Mouse (Mus musculus) embryonic fibroblast, embryonic 13.5 days (primary cell): ENCODE results near the gene Rgs6. TPM values are rescaled to one million over a fixed set of nuclear protein-coding genes. Genes with fewer than 3 reads are reported as not detected.

Source experiments
- H3K27ac ChIP-seq: 2 replicates; pipeline ENCODE4 v1.5.1; 2012; ENCODE audit warnings: low read length, control low read depth, inconsistent platforms; ENCODE audit not compliant: insufficient read depth
- H3K4me1 ChIP-seq: 2 replicates; pipeline ENCODE4 v1.6.1; 2011; ENCODE audit warnings: low read length; ENCODE audit not compliant: control insufficient read depth, insufficient read depth
- H3K4me3 ChIP-seq: 2 replicates; pipeline ENCODE4 v1.5.1; 2011; ENCODE audit warnings: mild to moderate bottlenecking, control low read depth, low read length; ENCODE audit not compliant: insufficient read depth
- CTCF ChIP-seq: IDR thresholded peaks from 2 replicates; pipeline ENCODE4 v1.5.1; 2011; ENCODE audit warnings: mild to moderate bottlenecking, control low read depth, low read length, moderate library complexity, borderline replicate concordance; ENCODE audit not compliant: insufficient read depth
- POLR2A ChIP-seq: IDR thresholded peaks from 2 replicates; pipeline ENCODE4 v1.6.1; 2011; ENCODE audit warnings: low read depth, mild to moderate bottlenecking, control low read depth, low read length, moderate library complexity
- polyA plus RNA-seq: library from polyadenylated mRNA; stranded (reverse); fragments of >200 nt; gene quantifications from 2 replicates; pipeline ENCODE4 v1.2.4, GENCODE M21; 2011; ENCODE audit warnings: low read depth; ENCODE audit not compliant: missing spikeins, insufficient read length

Rgs6 gene
- polyA plus RNA-seq, 1 experiment: 3.0 TPM

- Histone ChIP-seq H3K27ac (no peak overlapping the region), H3K4me1 (no peaks in the 10 kb centered on the region; the same call in 1 of the 2 replicates)
Measured at GRCm38 (mm10) chr12:83127955-83128354, 539.9 kb downstream of the Rgs6 start.

GRCm38 (mm10) chr12:83128606-83129005, 540.5 kb downstream of the Rgs6 start:
- H3K4me3 ChIP-seq: no peak overlapping the region
- H3K4me1 ChIP-seq: no peaks in the 10 kb centered on the region; the same call in 1 of the 2 replicates
- no peak overlapping the region for H3K27ac ChIP-seq
- no peak for TF ChIP-seq POLR2A
- TF ChIP-seq CTCF: no peak

More at GRCm38 (mm10) chr12:83127955-83128354, 539.9 kb downstream of the Rgs6 start:
- H3K4me3 ChIP-seq: no peak overlapping the region
- TF ChIP-seq CTCF (no peak), POLR2A (no peak)

DNA sequence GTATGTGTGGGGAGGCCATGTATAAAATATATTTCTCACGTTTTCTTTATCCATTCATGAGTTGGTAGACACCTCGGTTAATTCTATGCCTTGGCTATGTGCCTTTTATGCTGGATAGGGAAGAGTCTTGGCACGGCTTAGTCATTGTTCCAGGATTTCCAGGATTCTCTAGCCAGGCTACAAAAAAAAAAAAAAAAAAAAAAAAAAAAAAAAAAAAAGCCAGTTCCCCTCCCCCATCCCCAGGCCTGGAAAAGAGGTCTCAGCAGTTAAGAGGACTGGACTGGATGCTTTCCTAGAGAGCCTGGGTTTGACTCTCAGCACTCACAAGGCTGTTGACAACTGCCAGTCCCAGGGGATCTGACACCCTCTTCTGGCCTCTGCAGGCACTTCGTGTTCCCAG, 543.3 kb downstream of the Rgs6 start:
- TF ChIP-seq CTCF (no peak), POLR2A (no peak)
- Histone ChIP-seq H3K27ac (no peak overlapping the region), H3K4me3 (no peak overlapping the region), H3K4me1 (no peaks in the 10 kb centered on the region)

- TF ChIP-seq CTCF (no peak), POLR2A (no peak)
- no peak overlapping the region for H3K4me3 ChIP-seq
- H3K4me1 ChIP-seq: no peaks in the 10 kb centered on the region
- no peak overlapping the region for H3K27ac ChIP-seq
Measured at GRCm38 (mm10) chr12:83133827-83134226, 545.7 kb downstream of the Rgs6 start.

GRCm38 (mm10) chr12:83136031-83136430, 547.9 kb downstream of the Rgs6 start:
- no peaks in the 10 kb centered on the region for H3K4me1 ChIP-seq
- no peak overlapping the region for H3K4me3 ChIP-seq
- no peak for TF ChIP-seq POLR2A
- TF ChIP-seq CTCF: no peak
- H3K27ac ChIP-seq: no peak overlapping the region

- Histone ChIP-seq H3K27ac (no peak overlapping the region), H3K4me3 (no peak overlapping the region), H3K4me1 (no peaks in the 10 kb centered on the region)
- no peak for TF ChIP-seq CTCF
Measured at GRCm38 (mm10) chr12:83136460-83136859, 548.4 kb downstream of the Rgs6 start.

DNA sequence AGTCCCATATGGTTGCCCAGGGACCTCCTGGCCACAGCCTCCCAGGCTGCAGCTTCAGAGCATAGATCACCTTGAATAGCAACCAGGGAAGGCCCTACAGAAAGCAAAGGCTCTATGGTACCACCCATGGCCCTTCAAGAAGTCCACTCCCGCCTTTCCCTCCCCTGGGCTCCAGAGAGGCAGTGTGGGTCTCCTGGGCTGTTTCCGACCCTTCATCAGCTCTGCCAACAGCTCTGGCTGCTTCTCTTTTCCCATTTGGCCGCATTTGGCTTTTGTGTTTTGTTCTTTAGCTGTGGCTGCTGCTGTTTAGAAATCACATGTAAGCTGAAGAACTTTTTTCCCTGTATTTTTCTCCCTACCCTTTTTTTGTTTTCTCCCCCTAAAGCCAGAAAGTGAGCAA, 548.9 kb downstream of the Rgs6 start:
- H3K4me3 ChIP-seq: no peak overlapping the region
- no peak overlapping the region for H3K27ac ChIP-seq
- no peaks in the 10 kb centered on the region for H3K4me1 ChIP-seq
- TF ChIP-seq CTCF (no peak), POLR2A (no peak)

DNA sequence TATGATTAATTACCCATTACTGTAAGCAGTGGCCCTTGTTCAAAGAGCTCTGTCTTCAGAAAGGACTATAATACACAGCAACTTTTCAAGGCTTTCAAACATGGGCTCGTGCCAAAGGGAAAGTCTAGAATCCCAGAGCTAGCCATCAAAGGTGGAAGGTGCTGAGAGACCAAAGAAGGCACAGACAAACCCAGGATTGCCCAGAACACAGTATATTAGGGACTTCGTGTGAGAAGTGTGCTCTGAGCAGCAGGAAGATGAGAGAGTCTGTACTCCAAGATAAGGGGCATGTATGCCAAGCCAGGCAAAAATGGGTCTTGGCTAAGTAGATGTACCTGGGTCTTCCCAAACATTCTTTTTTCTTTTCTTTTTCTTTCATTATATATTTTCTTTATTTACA, 553.1 kb downstream of the Rgs6 start:
- no peak overlapping the region for H3K4me3 ChIP-seq
- H3K4me1 ChIP-seq: no peaks in the 10 kb centered on the region
- no peak overlapping the region for H3K27ac ChIP-seq
- TF ChIP-seq CTCF (no peak), POLR2A (no peak)

DNA sequence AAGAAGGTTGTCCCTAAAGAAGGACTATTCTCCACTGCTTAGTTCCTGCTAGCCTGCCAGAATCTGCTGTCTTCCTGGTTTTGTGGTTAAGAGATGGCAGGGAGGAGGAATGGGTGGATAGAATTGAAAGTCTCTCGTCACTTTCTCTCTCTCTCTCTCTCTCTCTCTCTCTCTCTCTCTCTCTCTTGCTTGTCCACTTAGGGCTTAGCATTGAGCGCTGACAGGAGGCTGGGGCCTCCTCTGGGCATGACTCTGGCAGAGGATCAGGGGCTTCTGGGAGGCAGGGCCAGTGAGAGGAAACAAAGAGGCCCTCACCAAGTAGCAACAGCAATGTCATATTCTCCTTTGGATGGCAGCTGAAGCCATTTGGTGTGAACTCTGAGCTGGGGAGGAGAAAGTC, 554.4 kb downstream of the Rgs6 start:
- no peak overlapping the region for H3K27ac ChIP-seq
- no peak overlapping the region for H3K4me3 ChIP-seq
- TF ChIP-seq CTCF (no peak), POLR2A (no peak)
- no peaks in the 10 kb centered on the region for H3K4me1 ChIP-seq

DNA sequence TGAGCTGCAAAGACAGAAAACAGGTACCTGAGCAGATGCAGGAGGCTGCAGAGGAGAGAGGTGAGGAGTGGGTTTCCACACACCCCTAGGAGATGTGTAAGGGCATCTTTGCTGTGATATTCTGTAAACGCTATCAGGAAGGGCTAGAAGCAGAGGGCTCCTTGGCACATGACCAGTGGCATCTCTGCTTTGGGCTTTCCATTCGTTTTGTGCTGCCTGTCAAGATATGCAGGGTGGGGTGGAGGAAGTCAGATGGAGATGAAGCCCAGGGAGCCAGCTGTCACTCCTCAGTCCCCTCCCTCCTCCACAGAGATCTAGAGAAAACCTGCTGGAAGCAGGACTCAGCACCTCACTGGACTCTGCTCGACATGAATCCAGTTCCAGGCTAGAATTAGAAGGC, 555.0 kb downstream of the Rgs6 start:
- Histone ChIP-seq H3K27ac (no peak overlapping the region), H3K4me3 (no peak overlapping the region), H3K4me1 (no peaks in the 10 kb centered on the region)
- no peak for TF ChIP-seq CTCF
- TF ChIP-seq POLR2A: no peak

GRCm38 (mm10) chr12:83143574-83143973, 555.5 kb downstream of the Rgs6 start:
- H3K27ac ChIP-seq: no peak overlapping the region
- TF ChIP-seq POLR2A (no peak), CTCF (no peak)
- H3K4me3 ChIP-seq: no peak overlapping the region
- no peaks in the 10 kb centered on the region for H3K4me1 ChIP-seq
